Mouse (Mus musculus) cerebellum, adult 18-20 months (tissue): Measurements from ENCODE around the gene 5730507C01Rik.
"Not testable (repeated sequence)": the region's sequence is repeated elsewhere in the genome, so short reads cannot be mapped to it uniquely, and the experiment has no call there.

Experiments
- DNase-seq, 2 experiments: peaks; one replicate each; pipeline ENCODE4 v3.0.0; 2021

Gene 5730507C01Rik

GRCm38 (mm10) chr12:18514171-18514570 is at the start of gene 5730507C01Rik:
Gene 5730507C01Rik, plus strand, starts transcription at chr12:18514510.
- no peak for DNase-seq

GRCm38 (mm10) chr12:18514616-18515015 is 306 bp downstream of the 5730507C01Rik start:
- not testable (repeated sequence) for DNase-seq

- not testable (repeated sequence) for DNase-seq
Observed at GRCm38 (mm10) chr12:18515077-18515476, 767 bp downstream of the 5730507C01Rik start.
